Mouse (Mus musculus) frontal cortex, adult (tissue): Measurements from ENCODE around the gene Krt9.

Experiments
- ATAC-seq: cut with Nextera tagmentation; 2 replicates; pipeline ENCODE4 v1.9.2; 2017; ENCODE audit warnings: mild to moderate bottlenecking, moderate library complexity, mixed read lengths; ENCODE audit not compliant: low TSS enrichment

The Krt9 gene

GRCm38 (mm10) chr11:100155497-100156255 lies 37.4 kb downstream of the Krt9 start:
- no peak for ATAC-seq

GRCm38 (mm10) chr11:100148615-100149330 lies 44.3 kb downstream of the Krt9 start, which contains the start of gene Krt19:
Gene Krt19 (minus strand): TSS chr11:100148665.
- ATAC-seq, result no peak

GRCm38 (mm10) chr11:100147566-100148353 lies 45.3 kb downstream of the Krt9 start:
- no peak for ATAC-seq

- no peak for ATAC-seq
Measured at GRCm38 (mm10) chr11:100145858-100146560, 47.0 kb downstream of the Krt9 start.

DNA sequence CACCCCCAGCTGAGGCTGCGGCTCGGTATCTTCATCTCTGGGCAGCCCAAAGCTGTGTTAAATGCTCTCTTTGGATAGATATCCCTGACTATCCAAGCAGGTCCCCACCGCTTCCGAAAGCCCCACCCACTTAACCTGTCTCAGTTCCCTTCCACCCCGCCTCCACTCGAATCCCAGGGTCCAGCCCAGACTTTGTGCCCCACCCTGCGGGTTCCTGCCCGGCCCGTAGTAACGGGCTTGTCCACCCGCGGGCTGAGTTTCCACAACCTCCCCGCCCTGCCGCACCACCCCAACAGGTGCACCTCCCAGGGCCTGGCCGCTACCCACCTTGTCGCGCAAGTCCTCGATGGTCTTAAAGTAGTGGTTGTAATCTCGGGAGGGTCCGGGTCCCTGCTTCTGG lies 47.9 kb downstream of the Krt9 start:
- ATAC-seq, result no peak

GRCm38 (mm10) chr11:100140966-100141365 lies 52.1 kb downstream of the Krt9 start:
- ATAC-seq, result no peak

DNA sequence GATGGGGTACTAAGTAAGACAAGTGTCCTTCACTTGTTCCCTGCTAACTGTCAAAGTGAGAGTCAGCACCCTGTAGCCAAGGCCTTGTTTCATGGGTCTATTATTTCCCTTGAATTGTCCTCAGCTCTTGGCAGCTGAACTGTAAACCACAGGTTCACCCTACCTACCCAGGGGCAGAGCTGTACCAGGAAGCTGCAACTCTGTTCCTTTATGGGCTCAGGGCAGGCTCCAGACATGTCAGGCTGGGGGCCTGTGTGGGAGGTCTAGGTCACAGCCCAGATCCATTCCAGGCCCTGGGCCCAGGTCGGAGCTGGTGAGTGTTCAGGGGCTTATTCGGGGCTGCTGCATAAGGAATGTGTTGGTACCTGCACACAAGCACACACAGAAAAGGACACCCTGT lies 53.7 kb downstream of the Krt9 start:
- ATAC-seq, result no peak

DNA sequence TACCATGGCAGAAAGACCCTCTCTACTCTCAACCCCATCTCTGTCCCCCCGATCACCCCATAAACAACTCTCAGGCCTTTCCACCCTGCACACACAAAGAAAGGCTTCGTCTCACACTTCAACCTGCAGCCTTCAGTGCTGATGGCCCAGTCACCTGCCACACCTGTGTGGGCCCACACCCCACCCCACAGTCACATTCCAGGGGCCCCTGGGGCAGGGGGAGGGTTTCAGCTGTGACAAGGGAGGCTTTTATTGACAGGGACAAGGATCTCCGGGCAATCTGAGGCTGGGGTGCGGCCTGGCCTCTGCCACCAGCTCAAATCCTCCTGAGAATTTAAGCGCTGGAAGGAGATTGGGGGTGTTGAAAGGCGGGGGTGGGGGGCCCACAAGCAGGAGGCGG lies 54.2 kb downstream of the Krt9 start:
- ATAC-seq, result no peak

DNA sequence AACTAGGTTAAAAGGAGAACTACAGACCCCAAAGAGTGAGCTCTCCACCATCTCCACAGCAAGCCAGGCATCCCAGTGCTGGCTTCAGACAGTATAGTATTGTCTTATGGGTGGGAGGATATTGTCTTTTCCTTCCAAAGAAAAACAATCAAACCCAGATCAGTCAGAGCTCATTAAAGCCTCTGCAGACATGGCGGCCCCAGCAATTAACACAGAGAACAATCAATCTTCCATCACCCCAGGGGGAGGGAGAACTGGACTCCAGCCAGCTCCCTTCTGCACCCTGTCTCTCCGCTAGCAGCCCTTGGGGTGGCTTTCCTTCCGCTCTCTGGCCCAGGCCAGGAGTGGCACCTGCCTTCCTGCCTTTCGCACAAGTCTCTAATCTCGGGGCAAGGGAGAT lies 55.4 kb downstream of the Krt9 start:
- ATAC-seq, result no peak
